In genomic region chr10:123268568-123268967, GRCm38 (mm10) we compare ENCODE assay signal across 12 mouse cellular contexts. TPM values are rescaled to one million over a fixed set of nuclear protein-coding genes. Genes with fewer than 3 reads are reported as not detected.
A peak's percentile ranks its signal among the peaks of the same experiment; 100 is the strongest.
DNase-seq lines count a peak whose midpoint lies in the region; ATAC-seq and TF ChIP-seq lines count a peak whose summit lies in the region.
"Had no signal": no experiment of that assay in that cellular context is flagged by ENCODE, and none has a peak within 500 bp of the region (broad histone marks: within the 10 kb centered on the region; RNA-seq: fewer than 3 reads in every experiment).

No protein-coding gene starts in this region.

- no peaks in the 10 kb centered on the region; the same call in 1 of the 2 replicates for H3K27me3 ChIP-seq in neural tube, embryonic 14.5 days (ENCODE audit: control insufficient read depth, insufficient read depth, low read length)
- H3K27me3 ChIP-seq in stomach, postnatal 0 days (ENCODE audit: control insufficient read depth, insufficient read depth, low read length), result no peaks in the 10 kb centered on the region

- no peak overlapping the region for H3K9ac ChIP-seq in neural tube, embryonic 14.5 days (replicated peaks; ENCODE audit: low read depth, low read length)
- H3K9ac ChIP-seq in stomach, postnatal 0 days (ENCODE audit: low read length), result no peak overlapping the region
- H3K9ac ChIP-seq: limb, embryonic 12.5 days had no signal

- peak overlapping the region; percentile 40; the same call in 1 of the 2 replicates for H3K4me3 ChIP-seq in left cerebral cortex, adult 2 months
- H3K4me3 ChIP-seq in neural tube, embryonic 14.5 days (ENCODE audit: low read depth, low read length), result no peak overlapping the region
- no peak overlapping the region for H3K4me3 ChIP-seq in stomach, postnatal 0 days (ENCODE audit: low read depth, low read length)
- H3K4me3 ChIP-seq: limb, embryonic 12.5 days had no signal

- DNase-seq in left cerebral cortex, adult 2 months (ENCODE audit: extremely low spot score in 1 of 2, low spot score in 2 of 2), result peak; percentile 53 to 54
- DNase-seq in left cerebral cortex, postnatal 4 days, result no peak
- peak; percentile 62 for DNase-seq in adrenal gland, postnatal 14 days
- DNase-seq in layer of hippocampus, adult 18-20 months (ENCODE audit: low spot score in 2 of 2), result peak; percentile 55 to 77
- no peak for DNase-seq in stomach, postnatal 0 days (ENCODE audit: low spot score)
- DNase-seq in lung, postnatal 10 days, result no peak
- DNase-seq: cerebellum, adult 8-10 months; heart, postnatal 10 days; kidney, adult 2 months had no signal

- TF ChIP-seq CTCF in left cerebral cortex, adult 2 months (IDR thresholded peaks at IDR 0.05), result no peak
- TF ChIP-seq CTCF in stomach, postnatal 0 days (IDR thresholded peaks at IDR 0.05; ENCODE audit: low read depth), result no peak

- no peak for TF ChIP-seq EP300 in stomach, postnatal 0 days (optimal IDR thresholded peaks at IDR 0.05)

- intact Hi-C loops in left cerebral cortex, adult 2 months (cut with DNase I), result loop anchor here (5.0 to 10.0 kb wide), 4 partner anchors 186 to 1999 kb away; no protein-coding TSS in a partner anchor
- intact Hi-C loops in left cerebral cortex, postnatal 4 days (cut with DNase I), result no loop called here

- no peak for ATAC-seq in neural tube, embryonic 14.5 days (ENCODE audit: low read depth)
- no peak for ATAC-seq in stomach, postnatal 0 days (ENCODE audit: low FRiP score, low TSS enrichment)
- ATAC-seq: lung, postnatal 0 days had no signal

- peaks cover 5% of the 10 kb centered on the region; the same call in 1 of the 2 replicates for H3K4me1 ChIP-seq in neural tube, embryonic 14.5 days (ENCODE audit: control insufficient read depth, insufficient read depth, low read length)
- no peaks in the 10 kb centered on the region for H3K4me1 ChIP-seq in stomach, postnatal 0 days (replicated peaks; ENCODE audit: control insufficient read depth, insufficient read depth)

- H3K4me2 ChIP-seq in neural tube, embryonic 14.5 days (ENCODE audit: low read depth, low read length), result peak overlapping the region; percentile 12; the same call in 1 of the 2 replicates
- H3K4me2 ChIP-seq in stomach, postnatal 0 days (replicated peaks; ENCODE audit: low read depth), result no peak overlapping the region
- H3K4me2 ChIP-seq: limb, embryonic 12.5 days had no signal

- WGBS in neural tube, embryonic 14.5 days, result 61% methylated on average over 10 of the region's 10 CpGs
- 61% methylated on average over 10 of the region's 10 CpGs for WGBS in stomach, postnatal 0 days

- H3K27ac ChIP-seq in left cerebral cortex, adult 2 months, result peak overlapping the region; percentile 28; the same call in 1 of the 2 replicates
- no peak overlapping the region for H3K27ac ChIP-seq in neural tube, embryonic 14.5 days (ENCODE audit: low read depth, low read length)
- H3K27ac ChIP-seq in stomach, postnatal 0 days (replicated peaks), result no peak overlapping the region
- H3K27ac ChIP-seq: limb, embryonic 12.5 days had no signal

- H3K9me3 ChIP-seq in neural tube, embryonic 14.5 days (ENCODE audit: control insufficient read depth, low read length), result no peaks in the 10 kb centered on the region
- no peaks in the 10 kb centered on the region for H3K9me3 ChIP-seq in stomach, postnatal 0 days (ENCODE audit: control insufficient read depth, low read length)
- H3K9me3 ChIP-seq: limb, embryonic 12.5 days had no signal

- H3K36me3 ChIP-seq in neural tube, embryonic 14.5 days (ENCODE audit: control insufficient read depth, insufficient read depth, low read length), result no peaks in the 10 kb centered on the region
- no peaks in the 10 kb centered on the region for H3K36me3 ChIP-seq in stomach, postnatal 0 days (ENCODE audit: control insufficient read depth, insufficient read depth, low read length)
- H3K36me3 ChIP-seq: limb, embryonic 12.5 days had no signal

RNA-seq across cellular contexts. Expression of gene Fam19a2, which starts 4.8 kb away (rescaled TPM):
- total RNA-seq in left cerebral cortex, adult 2 months (2021), result 10 to 100 TPM; 68.7 to 70.7 TPM
- 100 to 1,000 TPM; 111 to 112 TPM for total RNA-seq in left cerebral cortex, postnatal 4 days (2021)
- 1.2 and 1.7 TPM in 2 replicates for total RNA-seq in adrenal gland, postnatal 14 days (2021)
- total RNA-seq in layer of hippocampus, adult 18-20 months (2021), result 10 to 100 TPM; 44.7 to 45.1 TPM
- polyA plus RNA-seq in neural tube, embryonic 14.5 days (2014; fragmentation: Nextera tagmentation; extraction: Ambion mirVana), result 42.8 and 43.9 TPM in 2 replicates
- polyA plus RNA-seq in stomach, postnatal 0 days (2015; fragmentation: Nextera tagmentation; extraction: Ambion mirVana), result 2.2 and 2.4 TPM in 2 replicates

Comparison
In these comparisons a context has a peak if more than half of its experiments do, and no peak if none do; other contexts are left out.
1. DNase-seq: peak in left cerebral cortex, adult 2 months (2 of 2), adrenal gland, postnatal 14 days (single experiment) and layer of hippocampus, adult 18-20 months (2 of 2); none in left cerebral cortex, postnatal 4 days (single experiment), stomach, postnatal 0 days (single experiment) and lung, postnatal 10 days (single experiment).
2. RNA of gene Fam19a2, which starts 4.8 kb away (total RNA-seq): 111 to 112 TPM in left cerebral cortex, postnatal 4 days, 68.7 to 70.7 TPM in left cerebral cortex, adult 2 months and 44.7 to 45.1 TPM in layer of hippocampus, adult 18-20 months; 1.2 to 1.7 TPM in adrenal gland, postnatal 14 days; every median in the first group is over 10 times any median in the second.